Mouse (Mus musculus) left cerebral cortex, adult 2 months (tissue): ENCODE results near the gene Cilp. TPM values are rescaled to one million over a fixed set of nuclear protein-coding genes. Genes with fewer than 3 reads are reported as not detected.
A peak's percentile ranks its signal among the peaks of the same experiment; 100 is the strongest.
"Not testable (repeated sequence)": the region's sequence is repeated elsewhere in the genome, so short reads cannot be mapped to it uniquely, and the experiment has no call there.

Experiments used
- DNase-seq, 2 experiments: peaks; one replicate each; pipeline ENCODE4 v3.0.0; 2021 to 2022; ENCODE audit warnings: low spot score in 2 of 2, mixed read lengths in 1 of 2; ENCODE audit errors: extremely low spot score in 1 of 2
- H3K27ac ChIP-seq: fragments of 200-600 bp; 2 replicates; pipeline ENCODE4 v1.8.1; 2022
- H3K4me3 ChIP-seq: fragments of 200-600 bp; 2 replicates; pipeline ENCODE4 v1.8.1; 2022
- CTCF ChIP-seq: fragments of 200-600 bp; IDR thresholded peaks from 2 replicates; pipeline ENCODE4 v1.8.1; 2022; ENCODE audit warnings: antibody characterized with exemption, mild to moderate bottlenecking, moderate library complexity
- intact Hi-C: fragments of 180-260 bp; cut with DNase I; formaldehyde crosslinking; loops from one replicate; pipeline ENCODE4 v1.15.1; 2025
- total RNA-seq, 2 experiments: library from RNA; stranded (reverse); gene quantifications; 2 replicates each; pipeline ENCODE4 v1.2.3; 2021

Gene Cilp
- total RNA-seq, 2 experiments from 2014 or later = 0.21 TPM; not detected in 1

- TF ChIP-seq CTCF = no peak; the same call in 1 of the 2 replicates
- Histone ChIP-seq H3K4me3 (no peak overlapping the region), H3K27ac (peak overlapping the region; percentile 75)
- intact Hi-C loops = loop anchor here (2.0 to 5.0 kb wide), 3 partner anchors 55 to 149 kb away; no protein-coding TSS in a partner anchor
- DNase-seq = no peak
Observed at GRCm38 (mm10) chr9:65281536-65282151, 16.7 kb downstream of the Cilp start.

GRCm38 (mm10) chr9:65283301-65283700 lies 18.3 kb downstream of the Cilp start:
- H3K27ac ChIP-seq = no peak overlapping the region
- DNase-seq = no peak
- peak; percentile 55 for TF ChIP-seq CTCF
- no peak overlapping the region for H3K4me3 ChIP-seq
- intact Hi-C loops = loop anchor here (1.0 to 5.0 kb wide), 3 partner anchors 66 to 150 kb away; no protein-coding TSS in a partner anchor

- DNase-seq, H3K27ac ChIP-seq, H3K4me3 ChIP-seq, intact Hi-C loops: not testable (repeated sequence)
Observed at GRCm38 (mm10) chr9:65288252-65288651, 23.3 kb downstream of the Cilp start.

GRCm38 (mm10) chr9:65289988-65290387 lies 25.0 kb downstream of the Cilp start:
- Histone ChIP-seq H3K27ac (no peak overlapping the region), H3K4me3 (no peak overlapping the region)
- intact Hi-C loops = no loop called here
- no peak for DNase-seq
- TF ChIP-seq CTCF = no peak

- intact Hi-C loops = no loop called here
- no peak for DNase-seq
- no peak overlapping the region for H3K4me3 ChIP-seq
- TF ChIP-seq CTCF = no peak
- no peak overlapping the region for H3K27ac ChIP-seq
Observed at GRCm38 (mm10) chr9:65292421-65292820, 27.4 kb downstream of the Cilp start.

GRCm38 (mm10) chr9:65293119-65293518 lies 28.1 kb downstream of the Cilp start:
- TF ChIP-seq CTCF = no peak
- Histone ChIP-seq H3K4me3 (peak overlapping the region; percentile 90), H3K27ac (no peak overlapping the region)
- no peak for DNase-seq
- intact Hi-C loops = no loop called here

- intact Hi-C loops = no loop called here
- Histone ChIP-seq H3K27ac (peak overlapping the region; percentile 62), H3K4me3 (peak overlapping the region; percentile 90)
- no peak for TF ChIP-seq CTCF
- DNase-seq = no peak
Observed at GRCm38 (mm10) chr9:65293580-65293972, 28.6 kb downstream of the Cilp start.

- intact Hi-C loops = no loop called here
- no peak; the same call in 1 of the 2 replicates for TF ChIP-seq CTCF
- Histone ChIP-seq H3K27ac (peak within 1 kb of the TSS; percentile 84), H3K4me3 (peak within 1 kb of the TSS; percentile 90)
- peak; percentile 98 for DNase-seq
Observed at GRCm38 (mm10) chr9:65293973-65294715, 29.2 kb downstream of the Cilp start, which contains the start of gene Clpx. TSS of gene Clpx (plus strand) at chr9:65294260.

GRCm38 (mm10) chr9:65294716-65295378 lies 29.9 kb downstream of the Cilp start:
- intact Hi-C loops = no loop called here

GRCm38 (mm10) chr9:65297056-65297455 lies 32.1 kb downstream of the Cilp start:
- no peak overlapping the region for H3K4me3 ChIP-seq
- DNase-seq = no peak
- no peak for TF ChIP-seq CTCF
- H3K27ac ChIP-seq = no peak overlapping the region
- intact Hi-C loops = no loop called here

More at GRCm38 (mm10) chr9:65294716-65295378, 29.9 kb downstream of the Cilp start:
- peak overlapping the region; percentile 84 for H3K27ac ChIP-seq
- TF ChIP-seq CTCF = no peak
- peak overlapping the region; percentile 90 for H3K4me3 ChIP-seq
- no peak for DNase-seq

- DNase-seq = no peak
- H3K4me3 ChIP-seq = no peak overlapping the region
- intact Hi-C loops = no loop called here
- no peak overlapping the region for H3K27ac ChIP-seq
- no peak for TF ChIP-seq CTCF
Observed at GRCm38 (mm10) chr9:65298761-65299160, 33.8 kb downstream of the Cilp start.

- intact Hi-C loops = no loop called here
- H3K4me3 ChIP-seq = no peak overlapping the region
- no peak for TF ChIP-seq CTCF
- no peak overlapping the region for H3K27ac ChIP-seq
- no peak for DNase-seq
Observed at GRCm38 (mm10) chr9:65299650-65300049, 34.7 kb downstream of the Cilp start.
